Mouse (Mus musculus): ENCODE measurements around the gene Sgo2a.

GRCm38 (mm10) chr1:58071509-58071908, 75.7 kb downstream of the Sgo2a start:
- TF ChIP-seq ZC3H11A (IDR thresholded peaks at IDR 0.05; ENCODE audit: borderline replicate concordance, low read depth, low read length) (no peak), MAFK (IDR thresholded peaks at IDR 0.05; ENCODE audit: insufficient read depth, low read depth, low read length) (no peak)

All from ES-E14 (cell line).